Mouse (Mus musculus) CH12.LX (cell line): ENCODE measurements at regions not wholly inside any gene's neighbourhood (a gene's known extent, or its start where the extent isn't known, plus 50 kb on each side); places are given as distances from the start of the nearest gene placed in this dataset.

Experiments
- DNase-seq: peaks from one replicate; pipeline ENCODE4 v3.0.0-alpha.2; 2013; ENCODE audit errors: extremely low read depth
- H3K27ac ChIP-seq: 2 replicates; pipeline ENCODE4 v1.5.1; 2012; ENCODE audit warnings: low read depth, mild to moderate bottlenecking, control low read depth, moderate library complexity; ENCODE audit not compliant: insufficient read depth
- H3K27me3 ChIP-seq: replicated peaks from 2 replicates; pipeline ENCODE3; 2012; ENCODE audit warnings: inconsistent platforms
- H3K36me3 ChIP-seq, 2 experiments: replicated peaks in 1 of 2; 2 replicates each; pipeline versions ENCODE3 to v1.6.1; 2012; ENCODE audit warnings: inconsistent platforms in 1 of 2, low read length in 1 of 2, mild to moderate bottlenecking in 1 of 2, mixed read lengths in 1 of 2, moderate library complexity in 1 of 2; ENCODE audit not compliant: control insufficient read depth in 1 of 2, insufficient read depth in 1 of 2
- H3K4me1 ChIP-seq, 2 experiments: 2 replicates each; pipeline ENCODE4 v1.6.1; 2012; ENCODE audit warnings: inconsistent platforms in 1 of 2, moderate library complexity in 1 of 2; ENCODE audit not compliant: insufficient read depth in 2 of 2, control insufficient read depth in 1 of 2
- H3K4me2 ChIP-seq: 2 replicates; pipeline ENCODE4 v1.6.1; 2012; ENCODE audit warnings: low read depth, mild to moderate bottlenecking, control low read depth; ENCODE audit not compliant: poor library complexity, insufficient read depth, severe bottlenecking
- H3K4me3 ChIP-seq, 3 experiments: fragments of 150-350 bp in 1 of 3; sonication (generic) in 1 of 3; replicated peaks in 1 of 3; 2 replicates each; pipeline versions ENCODE3 to v1.5.1; 2011 to 2012; ENCODE audit warnings: low read depth in 2 of 3, low read length in 2 of 3, mild to moderate bottlenecking in 2 of 3, moderate library complexity in 2 of 3, control low read depth in 1 of 3, improper control_type of control experiment in 1 of 3, inconsistent platforms in 1 of 3, mixed read lengths in 1 of 3; ENCODE audit not compliant: poor library complexity in 1 of 3
- H3K79me2 ChIP-seq: replicated peaks from 2 replicates; pipeline ENCODE4 v1.6.1; 2012; ENCODE audit warnings: mild to moderate bottlenecking, moderate library complexity; ENCODE audit not compliant: control insufficient read depth, poor library complexity, insufficient read depth, severe bottlenecking; ENCODE audit errors: extremely low read depth
- H3K9ac ChIP-seq: 2 replicates; pipeline ENCODE4 v1.6.1; 2012; ENCODE audit warnings: low read depth, mild to moderate bottlenecking, control low read depth, moderate library complexity; ENCODE audit not compliant: insufficient read depth
- H3K9me3 ChIP-seq: replicated peaks from 2 replicates; pipeline ENCODE3; 2012; ENCODE audit warnings: low read length, inconsistent platforms, mixed read lengths
- CHD2 ChIP-seq: IDR thresholded peaks from 2 replicates; pipeline ENCODE4 v1.6.1; 2011; ENCODE audit warnings: low read length, improper control_type of control experiment
- CTCF ChIP-seq, 2 experiments: IDR thresholded peaks in 1 of 2; conservative IDR thresholded peaks in 1 of 2; 2 replicates each; pipeline ENCODE4 v1.5.1; 2011 to 2012; ENCODE audit warnings: low read depth in 2 of 2, low read length in 2 of 2, improper control_type of control experiment in 1 of 2, inconsistent platforms in 1 of 2, mild to moderate bottlenecking in 1 of 2, moderate library complexity in 1 of 2
- E2F4 ChIP-seq: IDR thresholded peaks from 2 replicates; pipeline ENCODE4 v1.6.1; 2011; ENCODE audit warnings: low read depth, low read length, improper control_type of control experiment; ENCODE audit not compliant: insufficient replicate concordance
- ELF1 ChIP-seq: IDR thresholded peaks from 2 replicates; pipeline ENCODE4 v1.6.1; 2014; ENCODE audit warnings: low read depth, mild to moderate bottlenecking, inconsistent platforms, low read length, improper control_type of control experiment
- EP300 ChIP-seq: IDR thresholded peaks from 2 replicates; pipeline ENCODE4 v1.6.1; 2011; ENCODE audit warnings: low read length, improper control_type of control experiment
- GABPA ChIP-seq: IDR thresholded peaks from 2 replicates; pipeline ENCODE4 v1.6.1; 2012; ENCODE audit warnings: low read depth, low read length, improper control_type of control experiment, inconsistent platforms; ENCODE audit not compliant: insufficient replicate concordance
- HCFC1 ChIP-seq: IDR thresholded peaks from 2 replicates; pipeline ENCODE4 v1.6.1; 2012; ENCODE audit warnings: low read depth, mild to moderate bottlenecking, inconsistent platforms, low read length, improper control_type of control experiment
- JUN ChIP-seq: IDR thresholded peaks from 2 replicates; pipeline ENCODE4 v1.6.1; 2011; ENCODE audit warnings: low read depth, mild to moderate bottlenecking, low read length, improper control_type of control experiment, moderate library complexity; ENCODE audit not compliant: insufficient read depth
- KAT2A ChIP-seq: IDR thresholded peaks from 2 replicates; pipeline ENCODE4 v1.6.1; 2012; ENCODE audit warnings: low read length, improper control_type of control experiment, inconsistent platforms; ENCODE audit not compliant: insufficient replicate concordance
- MAX ChIP-seq: IDR thresholded peaks from 2 replicates; pipeline ENCODE4 v1.6.1; 2011; ENCODE audit warnings: low read length, improper control_type of control experiment
- MAZ ChIP-seq: IDR thresholded peaks from 2 replicates; pipeline ENCODE4 v1.6.1; 2012; ENCODE audit warnings: low read depth, mild to moderate bottlenecking, inconsistent platforms, low read length, improper control_type of control experiment, moderate library complexity
- MEF2A ChIP-seq: IDR thresholded peaks from 2 replicates; pipeline ENCODE4 v1.6.1; 2014; ENCODE audit warnings: low read depth, mild to moderate bottlenecking, inconsistent platforms, low read length, improper control_type of control experiment, borderline replicate concordance
- MXI1 ChIP-seq: IDR thresholded peaks from 2 replicates; pipeline ENCODE4 v1.6.1; 2011; ENCODE audit warnings: mild to moderate bottlenecking, low read depth, low read length, improper control_type of control experiment
- NELFE ChIP-seq: IDR thresholded peaks from 2 replicates; pipeline ENCODE4 v1.6.1; 2011; ENCODE audit warnings: low read depth, low read length, improper control_type of control experiment
- NRF1 ChIP-seq: IDR thresholded peaks from 2 replicates; pipeline ENCODE4 v1.6.1; 2014; ENCODE audit warnings: low read depth, mild to moderate bottlenecking, inconsistent platforms, low read length, improper control_type of control experiment, moderate library complexity
- POLR2A ChIP-seq: IDR thresholded peaks from 2 replicates; pipeline ENCODE4 v1.6.1; 2011; ENCODE audit warnings: low read depth, mild to moderate bottlenecking, improper control_type of control experiment, low read length
- POLR2AphosphoS2 ChIP-seq: IDR thresholded peaks from 2 replicates; pipeline ENCODE4 v1.6.1; 2011; ENCODE audit warnings: low read depth, low read length, improper control_type of control experiment
- RAD21 ChIP-seq: IDR thresholded peaks from 2 replicates; pipeline ENCODE4 v1.6.1; 2011; ENCODE audit warnings: low read depth, mild to moderate bottlenecking, low read length, improper control_type of control experiment, moderate library complexity
- RCOR1 ChIP-seq: conservative IDR thresholded peaks from 2 replicates; pipeline ENCODE4 v1.6.1; 2012; ENCODE audit warnings: low read depth, mild to moderate bottlenecking, inconsistent platforms, low read length, improper control_type of control experiment
- SIN3A ChIP-seq: IDR thresholded peaks from 2 replicates; pipeline ENCODE4 v1.6.1; 2012; ENCODE audit warnings: low read length, improper control_type of control experiment, inconsistent platforms
- SMC3 ChIP-seq: IDR thresholded peaks from 2 replicates; pipeline ENCODE4 v1.6.1; 2011; ENCODE audit warnings: low read depth, low read length, improper control_type of control experiment
- TCF12 ChIP-seq: IDR thresholded peaks from 2 replicates; pipeline ENCODE4 v1.6.1; 2014; ENCODE audit warnings: low read depth, mild to moderate bottlenecking, inconsistent platforms, low read length, improper control_type of control experiment
- USF1 ChIP-seq: IDR thresholded peaks from 2 replicates; pipeline ENCODE4 v1.6.1; 2014; ENCODE audit warnings: low read depth, mild to moderate bottlenecking, inconsistent platforms, low read length, improper control_type of control experiment
- USF2 ChIP-seq: conservative IDR thresholded peaks from 2 replicates; pipeline ENCODE4 v1.6.1; 2011; ENCODE audit warnings: low read depth, low read length, improper control_type of control experiment
- ZC3H11A ChIP-seq: IDR thresholded peaks from 2 replicates; pipeline ENCODE4 v1.6.1; 2012; ENCODE audit warnings: low read depth, mild to moderate bottlenecking, inconsistent platforms, low read length, improper control_type of control experiment
- ZKSCAN1 ChIP-seq: IDR thresholded peaks from 2 replicates; pipeline ENCODE4 v1.6.1; 2012; ENCODE audit warnings: low read depth, inconsistent platforms, low read length, improper control_type of control experiment, borderline replicate concordance
- ZMIZ1 ChIP-seq: IDR thresholded peaks from 2 replicates; pipeline ENCODE4 v1.6.1; 2012; ENCODE audit warnings: low read depth, mild to moderate bottlenecking, inconsistent platforms, low read length, improper control_type of control experiment
- dilution Hi-C: fragments of 300-500 bp; cut with MboI; formaldehyde crosslinking; loops from 2 replicates; pipeline ENCODE4 v1.14.3; 2020; ENCODE audit warnings: low sequenced_read_pairs; ENCODE audit not compliant: extremely low pct_unique_long_range_greater_than_20kb, extremely low pct_ligation_motif_present
- in situ Hi-C: fragments of 300-500 bp; cut with MboI; formaldehyde crosslinking; loops from 3 replicates; pipeline ENCODE4 v1.14.3; 2019; ENCODE audit warnings: low sequenced_read_pairs, low pct_ligation_motif_present, low pct_unique_long_range_greater_than_20kb, mixed read lengths

GRCm38 (mm10) chr14:76747814-76748213, 191.1 kb upstream of the Serp2 start:
- H3K27me3 ChIP-seq: no peaks in the 10 kb centered on the region
- DNase-seq: no peak
- H3K79me2 ChIP-seq: no peaks in the 10 kb centered on the region
- in situ Hi-C loops: no loop called here
- TF ChIP-seq USF1: no peak
- TF ChIP-seq POLR2AphosphoS2: no peak
- no peak for TF ChIP-seq ZMIZ1
- no peak for TF ChIP-seq MAX
- TF ChIP-seq MXI1: no peak
- TF ChIP-seq POLR2A: no peak
- no peak for TF ChIP-seq ZKSCAN1
- TF ChIP-seq KAT2A: no peak
- no peak for TF ChIP-seq RCOR1
- no peak for TF ChIP-seq SIN3A
- TF ChIP-seq USF2: no peak
- TF ChIP-seq MAZ: no peak
- TF ChIP-seq MEF2A: no peak
- TF ChIP-seq RAD21: no peak
- no peak for TF ChIP-seq GABPA
- no peak for TF ChIP-seq HCFC1
- TF ChIP-seq JUN: no peak
- TF ChIP-seq NRF1: no peak
- no peak for TF ChIP-seq NELFE
- TF ChIP-seq E2F4: no peak
- TF ChIP-seq, all 38 proteins: peak for 0
- dilution Hi-C loops: no loop called here
- no peak overlapping the region for H3K27ac ChIP-seq
- H3K9ac ChIP-seq: no peak overlapping the region
- H3K9me3 ChIP-seq: no peaks in the 10 kb centered on the region
- no peak overlapping the region for H3K4me3 ChIP-seq
- H3K4me2 ChIP-seq: no peak overlapping the region
- no peaks in the 10 kb centered on the region for H3K36me3 ChIP-seq
- peaks cover 2 to 3% of the 10 kb centered on the region in 2 experiments; a peak in 3 of 4 replicates for H3K4me1 ChIP-seq

DNA sequence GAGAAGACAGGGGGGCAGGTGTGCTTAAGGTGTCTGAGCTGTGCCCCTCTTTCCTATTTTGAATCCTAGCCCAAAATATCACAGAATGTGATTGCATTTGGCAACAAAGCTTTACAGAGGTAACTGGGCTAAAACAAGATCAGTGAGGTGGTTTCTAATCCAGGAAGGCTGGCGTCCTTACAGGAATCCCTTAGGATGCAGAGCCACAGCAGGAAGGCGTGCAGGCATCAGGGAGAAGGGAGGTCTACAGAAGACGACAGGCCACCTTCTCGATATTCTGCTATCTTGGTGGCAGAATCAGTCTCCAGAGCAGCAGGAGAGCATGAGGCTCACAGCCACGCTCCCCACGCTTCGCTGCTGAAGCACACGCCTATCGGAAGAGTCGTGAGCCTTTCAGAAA, 189.6 kb upstream of the Serp2 start:
- TF ChIP-seq ZC3H11A: no peak
- TF ChIP-seq SMC3: no peak
- TF ChIP-seq USF1: no peak
- TF ChIP-seq ELF1: no peak
- no peak for TF ChIP-seq EP300
- no peak for TF ChIP-seq CTCF (conservative IDR thresholded peaks at IDR 0.05 in 1 of 2, IDR thresholded peaks at IDR 0.05 in 1 of 2; ENCODE audit: low read depth in 2 of 2, low read length in 2 of 2)
- TF ChIP-seq TCF12: no peak
- no peak for TF ChIP-seq MEF2A
- no peak for TF ChIP-seq SIN3A
- no peak for TF ChIP-seq CHD2
- TF ChIP-seq HCFC1: no peak
- no peak for TF ChIP-seq USF2
- TF ChIP-seq ZKSCAN1: no peak
- in situ Hi-C loops: no loop called here

More for the DNA sequence above, 189.6 kb upstream of the Serp2 start:
- Histone ChIP-seq H3K9me3 (peaks cover 7% of the 10 kb centered on the region), H3K27ac (no peak overlapping the region), H3K4me1 (peaks cover 6 to 14% of the 10 kb centered on the region in 2 experiments; a peak in 3 of 4 replicates), H3K27me3 (no peaks in the 10 kb centered on the region), H3K79me2 (no peaks in the 10 kb centered on the region), H3K4me3 (no peak overlapping the region), H3K4me2 (no peak overlapping the region), H3K9ac (no peak overlapping the region), H3K36me3 (no peaks in the 10 kb centered on the region)
- DNase-seq: no peak
- dilution Hi-C loops: no loop called here
